Mouse (Mus musculus) heart, postnatal 10 days (tissue): ENCODE measurements at regions not wholly inside any gene's neighbourhood (a gene's known extent, or its start where the extent isn't known, plus 50 kb on each side); places are given as distances from the start of the nearest gene placed in this dataset.

Experiments
- DNase-seq, 2 experiments: peaks; one replicate each; pipeline ENCODE4 v3.0.0; 2021
- intact Hi-C: fragments of 180-260 bp; cut with DNase I; formaldehyde crosslinking; loops from one replicate; pipeline ENCODE4 v1.15.1; 2025

DNA sequence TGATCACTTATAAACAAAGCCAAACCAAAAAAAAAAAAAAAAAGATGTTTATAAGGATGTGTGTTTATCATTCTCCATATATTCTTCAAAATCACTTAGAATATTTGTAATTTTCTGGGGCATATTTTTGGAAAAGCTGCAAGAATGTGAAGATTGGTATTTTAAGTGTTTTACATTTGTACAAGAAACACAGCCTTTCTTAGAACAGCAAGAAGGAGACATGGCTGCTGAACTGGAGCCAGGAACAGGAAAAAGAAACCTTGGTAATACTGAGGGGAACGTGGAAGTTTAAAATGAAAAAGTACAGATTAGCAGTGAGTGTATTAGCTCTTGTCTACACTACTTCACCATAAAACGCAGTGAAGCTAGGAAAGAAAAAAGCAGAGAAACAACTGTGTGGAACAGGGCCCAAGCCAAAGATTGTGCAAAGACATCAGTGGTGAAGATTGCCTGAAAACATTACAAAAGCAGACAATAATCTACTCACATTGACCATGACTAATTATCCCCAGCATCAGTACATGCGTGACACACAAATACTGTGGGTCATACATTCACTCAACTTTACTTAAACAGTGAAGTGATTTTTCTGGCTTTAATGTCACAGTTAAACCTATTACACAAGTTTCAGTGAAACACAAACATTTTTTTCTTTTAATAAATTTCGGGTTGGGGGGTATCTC lies 122.8 kb upstream of the Vegfc start:
- DNase-seq: no peak
- intact Hi-C loops: no loop called here

- no peak for DNase-seq
- intact Hi-C loops: no loop called here
These were observed 121.3 kb upstream of the Vegfc start for GRCm38 (mm10) chr8:53956148-53956547.

GRCm38 (mm10) chr8:53958548-53958947 lies 118.9 kb upstream of the Vegfc start:
- intact Hi-C loops: no loop called here
- DNase-seq: no peak

GRCm38 (mm10) chr8:53962993-53963392 lies 114.4 kb upstream of the Vegfc start:
- intact Hi-C loops: no loop called here
- no peak for DNase-seq

GRCm38 (mm10) chr8:53984296-53984695 lies 93.1 kb upstream of the Vegfc start:
- no peak for DNase-seq
- intact Hi-C loops: no loop called here

DNA sequence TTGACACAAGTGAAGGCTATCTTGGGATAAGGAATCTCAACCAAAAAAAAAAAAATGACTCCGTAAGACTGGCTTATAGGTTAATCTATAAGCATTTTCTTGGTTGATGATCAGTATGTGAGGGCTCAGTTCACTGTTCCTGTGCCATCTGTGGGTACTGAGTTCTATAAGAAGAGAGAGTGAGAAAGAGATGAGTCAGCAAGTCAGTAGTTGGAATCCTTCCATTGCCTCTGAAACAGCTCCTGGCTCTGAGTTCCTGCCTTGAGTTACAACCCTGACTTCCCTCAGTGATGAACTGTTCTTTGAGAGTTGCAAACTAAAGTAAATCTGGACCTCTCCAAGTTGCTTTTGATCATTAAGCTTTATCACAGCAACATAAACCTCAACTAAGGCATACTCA lies 91.7 kb upstream of the Vegfc start:
- intact Hi-C loops: no loop called here
- DNase-seq: no peak

DNA sequence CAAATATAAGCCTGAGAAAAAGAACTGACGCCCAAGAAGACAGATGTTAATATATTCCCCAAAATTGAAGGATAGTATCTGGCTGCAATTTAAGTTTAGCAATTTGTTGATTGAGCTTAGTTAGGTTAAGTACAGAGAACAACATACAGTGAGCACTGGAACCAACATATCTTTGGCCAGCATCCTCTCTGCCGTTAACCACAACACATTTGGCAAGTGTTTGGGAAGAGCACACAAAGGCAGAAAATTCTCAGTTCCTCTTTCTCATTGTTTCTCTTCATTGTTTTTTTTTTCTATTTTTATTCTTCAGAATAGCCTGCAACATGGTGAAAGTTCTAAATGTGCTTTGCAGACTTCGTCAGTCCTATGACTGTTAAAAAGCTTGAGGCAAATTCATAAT lies 83.2 kb upstream of the Vegfc start:
- no peak for DNase-seq
- intact Hi-C loops: no loop called here

GRCm38 (mm10) chr8:53997461-53997860 lies 79.9 kb upstream of the Vegfc start:
- intact Hi-C loops: no loop called here
- peak; percentile 1 to 3 for DNase-seq

- intact Hi-C loops: no loop called here
- no peak for DNase-seq
These were observed 74.5 kb upstream of the Vegfc start for GRCm38 (mm10) chr8:54002948-54003347.

DNA sequence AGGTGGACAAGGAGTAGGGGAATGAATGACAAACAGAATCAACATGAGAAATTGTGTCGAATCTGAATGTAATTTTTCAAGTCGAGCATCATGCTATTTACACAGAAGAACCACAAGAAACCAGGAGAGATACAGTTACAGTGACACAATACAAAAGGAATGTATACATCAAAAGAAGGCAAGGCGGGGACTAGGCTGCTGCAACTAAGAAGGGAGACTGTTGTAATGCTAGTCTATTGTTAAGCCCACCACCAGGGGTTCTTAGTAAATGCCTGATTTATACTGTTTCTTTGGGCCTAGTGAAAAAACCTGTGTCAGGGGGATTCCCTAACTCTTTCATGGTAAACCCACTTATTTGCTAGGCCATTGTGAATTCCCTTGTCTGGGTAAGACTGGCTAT lies 63.3 kb upstream of the Vegfc start:
- intact Hi-C loops: no loop called here
- DNase-seq: no peak

DNA sequence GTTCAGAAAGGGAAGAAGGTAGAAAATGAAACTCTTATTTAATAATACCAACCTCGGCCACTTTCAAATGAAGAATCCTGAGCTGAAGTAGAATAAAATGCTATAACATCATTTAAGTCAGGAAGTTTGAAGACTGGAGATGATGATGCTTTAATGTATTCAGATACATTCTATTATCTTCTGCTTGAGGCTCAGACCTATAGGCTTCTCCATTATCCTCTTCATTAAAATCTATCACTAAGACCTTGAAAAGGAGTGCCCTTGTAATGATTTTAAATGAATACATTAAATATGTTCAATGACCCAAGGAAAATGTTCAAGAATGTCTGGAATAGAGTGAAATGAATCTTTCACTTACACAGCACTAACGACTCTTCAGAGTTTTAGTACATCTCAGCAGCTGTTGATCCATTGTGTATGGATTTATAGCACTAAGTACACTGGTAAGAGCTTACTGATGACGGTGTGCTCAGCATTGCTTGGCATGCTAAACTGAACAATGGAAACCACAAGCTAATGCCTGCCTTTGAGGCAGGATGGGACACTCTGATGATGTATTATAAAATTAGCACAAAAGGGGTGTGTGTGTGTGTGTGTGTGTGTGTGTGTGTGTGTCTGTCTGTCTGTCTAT lies 58.8 kb upstream of the Vegfc start:
- intact Hi-C loops: no loop called here
- no peak for DNase-seq
